Mouse (Mus musculus) heart, adult 9 months (tissue): ENCODE results near the gene Cd22.

Source experiments
- DNase-seq, 2 experiments: peaks; one replicate each; pipeline ENCODE4 v3.0.0; 2022; ENCODE audit warnings: low spot score in 2 of 2

Cd22 gene

DNA sequence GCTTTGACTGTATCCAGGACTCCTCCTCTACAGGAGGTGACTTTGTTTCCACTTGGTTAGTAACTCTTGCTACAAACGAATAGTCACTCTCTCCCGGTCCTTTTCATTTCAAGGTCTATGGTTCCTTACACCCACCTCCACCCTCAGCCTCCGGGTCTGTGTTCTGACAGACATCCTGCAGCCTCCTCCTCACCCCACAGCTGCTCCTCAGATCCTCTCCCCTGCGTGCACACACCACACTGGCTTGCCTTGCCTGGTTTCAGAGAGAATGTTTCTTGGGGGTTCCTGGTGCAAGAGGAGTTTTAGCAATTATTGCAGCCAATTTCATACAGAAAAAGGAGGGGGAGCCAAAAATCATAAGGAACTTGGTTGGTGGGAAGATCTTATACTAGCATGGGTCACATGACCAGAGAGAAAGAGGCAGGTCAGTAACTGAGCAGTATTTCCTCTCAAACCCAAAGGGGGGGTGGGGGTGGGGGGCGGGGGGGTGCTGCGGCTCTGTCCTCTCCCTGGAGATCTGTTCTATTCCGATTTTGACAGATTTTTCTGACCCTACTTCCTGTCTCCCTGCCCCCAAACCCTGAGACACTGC lies 59.2 kb downstream of the Cd22 start:
- DNase-seq = no peak

GRCm38 (mm10) chr7:30820131-30820530 lies 60.0 kb downstream of the Cd22 start:
- DNase-seq = no peak
